Mouse (Mus musculus) limb, embryonic 12.5 days (tissue): Measurements from ENCODE around the gene Rnf222. TPM values are rescaled to one million over a fixed set of nuclear protein-coding genes. Genes with fewer than 3 reads are reported as not detected.

Experiments
- ATAC-seq: fragments of 200-750 bp; cut with Nextera tagmentation; 2 replicates; pipeline ENCODE4 v1.8.0; 2017; ENCODE audit warnings: low read depth, moderate TSS enrichment; ENCODE audit not compliant: insufficient number of reproducible peaks, insufficient read depth, low FRiP score, low TSS enrichment
- H3K27ac ChIP-seq: fragments of 300-500 bp; sonication (generic); 2 replicates; pipeline ENCODE4 v1.5.1; 2016; ENCODE audit warnings: mild to moderate bottlenecking, moderate library complexity
- H3K27me3 ChIP-seq: fragments of 300-500 bp; sonication (generic); 2 replicates; pipeline ENCODE4 v1.6.1; 2016; ENCODE audit warnings: mild to moderate bottlenecking, moderate library complexity
- H3K36me3 ChIP-seq: fragments of 300-500 bp; sonication (generic); 2 replicates; pipeline ENCODE4 v1.6.1; 2016; ENCODE audit warnings: mild to moderate bottlenecking, moderate library complexity
- H3K4me1 ChIP-seq: fragments of 300-500 bp; sonication (generic); replicated peaks from 2 replicates; pipeline ENCODE4 v1.6.1; 2016
- H3K4me2 ChIP-seq: fragments of 300-500 bp; sonication (generic); 2 replicates; pipeline ENCODE4 v1.6.1; 2016; ENCODE audit warnings: mild to moderate bottlenecking, moderate library complexity
- H3K4me3 ChIP-seq: fragments of 300-500 bp; sonication (generic); replicated peaks from 2 replicates; pipeline ENCODE4 v1.5.1; 2016; ENCODE audit warnings: mild to moderate bottlenecking
- H3K9ac ChIP-seq: fragments of 300-500 bp; sonication (generic); replicated peaks from 2 replicates; pipeline ENCODE4 v1.6.1; 2016; ENCODE audit warnings: mild to moderate bottlenecking, moderate library complexity
- H3K9me3 ChIP-seq: fragments of 300-500 bp; sonication (generic); 2 replicates; pipeline ENCODE4 v1.6.1; 2016; ENCODE audit warnings: mild to moderate bottlenecking, moderate library complexity
- WGBS: fragments of 180-500 bp; shearing (Covaris S2); methylation state at CpG from one replicate; pipeline ENCODE4 v1.1.7; 2016; 5-methylcytosine and 5-hydroxymethylcytosine counted together
- polyA plus RNA-seq: library from polyadenylated mRNA; unstranded; fragments of >200 nt; fragmentation: Nextera tagmentation; extraction: Ambion mirVana; gene quantifications from 2 replicates; pipeline ENCODE4 v1.2.1, GENCODE M21; 2016

The Rnf222 gene
- polyA plus RNA-seq, 1 experiment from 2014 or later = 0.05 TPM

GRCm38 (mm10) chr11:68862260-68862659 is 26.1 kb upstream of the Rnf222 start:
- 0 out of 2 replicates have a peak, but pooled peaks cover 5% of the 10 kb centered on the region for H3K27me3 ChIP-seq
- 75% methylated on average over 2 of the region's 2 CpGs for WGBS
- H3K4me1 ChIP-seq = no peaks in the 10 kb centered on the region
- ATAC-seq = no peak
- no peaks in the 10 kb centered on the region for H3K36me3 ChIP-seq
- no peak overlapping the region for H3K4me3 ChIP-seq
- H3K27ac ChIP-seq = no peak overlapping the region
- H3K9me3 ChIP-seq = no peaks in the 10 kb centered on the region
- H3K9ac ChIP-seq = no peak overlapping the region
- no peak overlapping the region for H3K4me2 ChIP-seq

- Histone ChIP-seq H3K9ac (no peak overlapping the region), H3K36me3 (no peaks in the 10 kb centered on the region), H3K4me1 (no peaks in the 10 kb centered on the region), H3K4me3 (no peak overlapping the region), H3K9me3 (no peaks in the 10 kb centered on the region), H3K27ac (no peak overlapping the region), H3K27me3 (0 out of 2 replicates have a peak, but pooled peaks cover 4% of the 10 kb centered on the region), H3K4me2 (no peak overlapping the region)
- no peak for ATAC-seq
- WGBS = 67% methylated on average over 4 of the region's 4 CpGs
Observed at GRCm38 (mm10) chr11:68863631-68864091, 24.7 kb upstream of the Rnf222 start.

GRCm38 (mm10) chr11:68864544-68865189 is 23.7 kb upstream of the Rnf222 start:
- ATAC-seq = no peak
- no peaks in the 10 kb centered on the region for H3K36me3 ChIP-seq
- H3K27ac ChIP-seq = no peak overlapping the region
- 64% methylated on average over 9 of the region's 9 CpGs for WGBS
- no peak overlapping the region for H3K4me3 ChIP-seq
- no peak overlapping the region for H3K9ac ChIP-seq
- H3K9me3 ChIP-seq = no peaks in the 10 kb centered on the region
- H3K27me3 ChIP-seq = no peaks in the 10 kb centered on the region
- H3K4me1 ChIP-seq = no peaks in the 10 kb centered on the region
- H3K4me2 ChIP-seq = no peak overlapping the region

- Histone ChIP-seq H3K27ac (no peak overlapping the region), H3K36me3 (no peaks in the 10 kb centered on the region), H3K4me2 (no peak overlapping the region), H3K4me3 (no peak overlapping the region), H3K4me1 (peaks cover 4% of the 10 kb centered on the region; the same call in 1 of the 2 replicates), H3K27me3 (no peaks in the 10 kb centered on the region), H3K9me3 (no peaks in the 10 kb centered on the region), H3K9ac (no peak overlapping the region)
- WGBS = 88% methylated on average over 9 of the region's 9 CpGs
- no peak for ATAC-seq
Observed at GRCm38 (mm10) chr11:68871277-68871676, 17.1 kb upstream of the Rnf222 start.

DNA sequence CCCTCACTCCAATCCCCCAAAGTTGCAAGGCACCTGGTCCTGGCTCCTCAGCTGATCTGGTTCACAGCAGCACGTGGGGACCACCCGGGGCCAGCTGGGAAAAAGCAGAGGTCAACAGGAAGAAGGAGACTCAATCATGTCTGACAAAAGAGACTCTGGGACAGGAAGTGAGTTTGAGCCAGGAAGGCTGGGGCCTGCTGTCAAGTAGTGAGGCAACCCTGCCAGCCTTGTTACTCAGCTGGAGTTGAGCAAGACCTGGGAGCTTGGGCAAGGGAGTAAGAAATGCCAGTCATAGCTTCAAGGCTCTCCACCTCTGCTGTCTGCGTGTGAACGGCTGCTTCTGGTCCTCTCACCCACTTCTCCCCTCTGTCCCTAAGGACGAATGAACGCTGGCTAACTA is 16.6 kb upstream of the Rnf222 start, which contains the start of gene Ndel1:
TSS of gene Ndel1 (minus strand) at position 111 of the 400 bp plus-strand sequence.
- no peak within 1 kb of the TSS for H3K27ac ChIP-seq
- H3K9ac ChIP-seq = no peak within 1 kb of the TSS
- no peak within 1 kb of the TSS for H3K4me3 ChIP-seq
- H3K9me3 ChIP-seq = no peaks in the 10 kb centered on the region
- WGBS = 44% methylated on average over 6 of the region's 6 CpGs
- no peak within 1 kb of the TSS for H3K4me2 ChIP-seq
- peaks cover 4% of the 10 kb centered on the region; the same call in 1 of the 2 replicates for H3K4me1 ChIP-seq
- no peak for ATAC-seq
- H3K27me3 ChIP-seq = no peaks in the 10 kb centered on the region
- no peaks in the 10 kb centered on the region for H3K36me3 ChIP-seq

- WGBS = 0% methylated on average over 2 of the region's 2 CpGs
- no peak for ATAC-seq
- H3K4me3 ChIP-seq = no peak overlapping the region
- H3K4me1 ChIP-seq = peaks cover 4% of the 10 kb centered on the region; the same call in 1 of the 2 replicates
- H3K27ac ChIP-seq = no peak overlapping the region
- H3K9me3 ChIP-seq = no peaks in the 10 kb centered on the region
- no peaks in the 10 kb centered on the region for H3K27me3 ChIP-seq
- H3K36me3 ChIP-seq = no peaks in the 10 kb centered on the region
- no peak overlapping the region for H3K4me2 ChIP-seq
- no peak overlapping the region for H3K9ac ChIP-seq
Observed at GRCm38 (mm10) chr11:68874841-68875240, 13.5 kb upstream of the Rnf222 start.

DNA sequence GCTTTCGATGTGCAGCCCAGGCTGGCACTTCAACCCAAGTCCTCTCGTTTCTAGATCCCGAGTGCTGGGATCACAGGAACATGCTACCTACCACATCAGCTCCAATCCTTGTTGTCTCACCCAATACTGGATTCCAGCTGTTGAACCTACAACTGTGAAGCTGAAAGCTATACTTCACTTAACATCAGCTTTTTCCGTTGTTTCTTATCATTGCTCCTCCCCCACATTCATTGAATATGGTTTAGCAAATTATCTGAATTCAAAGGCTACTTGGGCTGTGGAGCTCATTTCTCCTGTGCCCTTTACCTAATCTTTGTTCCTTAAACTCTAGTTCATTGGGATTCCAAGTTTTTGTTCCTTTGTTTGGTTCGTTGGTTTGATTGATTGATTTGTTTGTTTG is 9.5 kb upstream of the Rnf222 start:
- H3K27me3 ChIP-seq = no peaks in the 10 kb centered on the region
- 0 out of 2 replicates have a peak, but pooled peaks cover 2% of the 10 kb centered on the region for H3K4me1 ChIP-seq
- WGBS = 86% methylated on average over 5 of the region's 5 CpGs
- no peaks in the 10 kb centered on the region for H3K36me3 ChIP-seq
- H3K4me3 ChIP-seq = no peak overlapping the region
- no peak for ATAC-seq
- no peak overlapping the region for H3K4me2 ChIP-seq
- no peak overlapping the region for H3K27ac ChIP-seq
- no peak overlapping the region for H3K9ac ChIP-seq
- H3K9me3 ChIP-seq = no peaks in the 10 kb centered on the region

- H3K36me3 ChIP-seq = no peaks in the 10 kb centered on the region
- no peaks in the 10 kb centered on the region for H3K9me3 ChIP-seq
- H3K27ac ChIP-seq = no peak overlapping the region
- ATAC-seq = no peak
- H3K4me2 ChIP-seq = no peak overlapping the region
- no peaks in the 10 kb centered on the region for H3K27me3 ChIP-seq
- WGBS = 25% methylated on average over 14 of the region's 14 CpGs
- H3K4me3 ChIP-seq = no peak overlapping the region
- no peak overlapping the region for H3K9ac ChIP-seq
- 0 out of 2 replicates have a peak, but pooled peaks cover 2% of the 10 kb centered on the region for H3K4me1 ChIP-seq
Observed at GRCm38 (mm10) chr11:68882107-68882506, 6.2 kb upstream of the Rnf222 start.

DNA sequence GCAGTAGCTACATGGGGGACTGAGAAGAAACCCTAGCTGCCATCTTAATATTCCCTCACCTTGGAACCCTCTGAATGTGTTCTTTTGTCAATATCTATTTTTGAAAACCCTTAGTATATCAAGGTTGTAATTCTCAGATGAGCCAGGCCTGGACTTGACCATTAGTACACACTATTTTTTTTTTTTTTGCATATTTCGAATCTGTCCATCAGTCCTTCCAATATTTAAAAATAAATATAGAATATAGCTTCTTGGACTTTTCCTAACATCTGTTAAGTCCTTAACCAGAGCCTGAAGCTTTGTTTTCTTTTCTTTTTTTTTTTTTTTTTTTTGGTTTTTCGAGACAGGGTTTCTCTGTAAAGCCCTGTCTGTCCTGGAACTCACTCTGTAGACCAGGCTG is 4.5 kb upstream of the Rnf222 start:
- Histone ChIP-seq H3K9ac (no peak overlapping the region), H3K9me3 (no peaks in the 10 kb centered on the region), H3K27me3 (peaks cover 5% of the 10 kb centered on the region; the same call in 1 of the 2 replicates), H3K36me3 (no peaks in the 10 kb centered on the region), H3K4me1 (0 out of 2 replicates have a peak, but pooled peaks cover 2% of the 10 kb centered on the region), H3K4me2 (no peak overlapping the region), H3K27ac (no peak overlapping the region), H3K4me3 (no peak overlapping the region)
- 78% methylated on average over 2 of the region's 2 CpGs for WGBS
- no peak for ATAC-seq

DNA sequence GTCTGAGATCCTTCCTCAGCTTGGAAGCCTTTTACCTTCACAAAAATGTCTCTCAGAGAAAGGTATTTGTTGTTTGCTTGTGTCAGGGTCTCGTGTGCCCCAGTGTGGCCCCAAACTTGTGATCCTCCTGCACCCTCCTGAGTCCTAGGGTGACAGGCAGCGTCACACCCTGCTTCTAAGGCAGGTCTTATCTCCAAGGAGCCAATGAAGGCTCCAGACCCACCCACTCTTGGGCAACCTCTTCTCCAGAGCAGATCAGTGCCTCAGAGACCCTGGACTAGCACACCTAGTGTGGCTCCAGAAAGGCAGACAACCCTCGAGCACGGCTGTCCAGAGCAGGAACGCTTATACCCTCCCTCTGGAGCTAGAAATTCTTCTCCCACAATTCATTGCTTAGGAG is 4.0 kb upstream of the Rnf222 start:
- H3K27me3 ChIP-seq = peaks cover 5% of the 10 kb centered on the region; the same call in 1 of the 2 replicates
- H3K4me1 ChIP-seq = 0 out of 2 replicates have a peak, but pooled peaks cover 2% of the 10 kb centered on the region
- WGBS = 75% methylated on average over 5 of the region's 5 CpGs

DNA sequence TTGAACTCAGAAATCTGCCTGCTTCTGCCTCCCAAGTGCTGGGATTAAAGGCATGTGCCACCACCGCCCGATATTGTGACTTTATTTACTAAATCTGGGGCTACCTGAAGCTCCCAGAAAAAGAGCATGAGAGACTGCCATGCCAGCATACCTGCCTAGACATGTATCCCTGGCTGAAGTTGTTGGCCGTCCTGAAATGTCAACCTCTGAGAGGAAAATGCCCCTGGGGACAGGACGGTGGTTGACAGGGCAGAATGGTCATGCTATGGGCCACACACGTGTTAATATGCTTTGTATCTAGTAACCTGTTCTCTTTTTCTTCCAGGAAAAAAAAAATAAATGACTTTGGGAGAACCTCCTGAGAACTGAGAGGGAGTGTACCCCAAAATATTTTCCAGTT is 2.3 kb upstream of the Rnf222 start:
- H3K9ac ChIP-seq = no peak overlapping the region
- no peak overlapping the region for H3K27ac ChIP-seq
- H3K9me3 ChIP-seq = no peaks in the 10 kb centered on the region
- H3K4me3 ChIP-seq = no peak overlapping the region
- no peak for ATAC-seq
- H3K4me2 ChIP-seq = no peak overlapping the region
- H3K4me1 ChIP-seq = 0 out of 2 replicates have a peak, but pooled peaks cover 2% of the 10 kb centered on the region
- WGBS = 75% methylated on average over 5 of the region's 5 CpGs
- no peaks in the 10 kb centered on the region for H3K36me3 ChIP-seq
- peaks cover 5% of the 10 kb centered on the region; the same call in 1 of the 2 replicates for H3K27me3 ChIP-seq

More for the DNA sequence above, 4.0 kb upstream of the Rnf222 start:
- Histone ChIP-seq H3K4me3 (no peak overlapping the region), H3K9me3 (no peaks in the 10 kb centered on the region), H3K36me3 (no peaks in the 10 kb centered on the region), H3K4me2 (no peak overlapping the region), H3K27ac (no peak overlapping the region), H3K9ac (no peak overlapping the region)
- ATAC-seq = no peak
